Mouse (Mus musculus) kidney, embryonic 14.5 days (tissue): ENCODE measurements around the gene Rangap1. TPM values are rescaled to one million over a fixed set of nuclear protein-coding genes. Genes with fewer than 3 reads are reported as not detected.

Experiments used
- ATAC-seq: fragments of 200-750 bp; cut with Nextera tagmentation; 2 replicates; pipeline ENCODE4 v1.8.0; 2017; ENCODE audit warnings: moderate number of reproducible peaks, mild to moderate bottlenecking, moderate TSS enrichment, moderate library complexity; ENCODE audit not compliant: low FRiP score, low TSS enrichment
- H3K27ac ChIP-seq: fragments of 300-500 bp; sonication (generic); 2 replicates; pipeline ENCODE4 v1.5.1; 2014; ENCODE audit warnings: low read depth, mild to moderate bottlenecking, low read length, moderate library complexity, mixed read lengths
- H3K27me3 ChIP-seq: fragments of 300-500 bp; sonication (generic); 2 replicates; pipeline ENCODE4 v1.6.1; 2014; ENCODE audit warnings: mild to moderate bottlenecking, low read length; ENCODE audit not compliant: control insufficient read depth, insufficient read depth
- H3K36me3 ChIP-seq: fragments of 300-500 bp; sonication (generic); 2 replicates; pipeline ENCODE4 v1.6.1; 2014; ENCODE audit warnings: low read length, mixed read lengths; ENCODE audit not compliant: control insufficient read depth, insufficient read depth
- H3K4me1 ChIP-seq: fragments of 300-500 bp; sonication (generic); 2 replicates; pipeline ENCODE4 v1.6.1; 2014; ENCODE audit warnings: low read length, mixed read lengths; ENCODE audit not compliant: control insufficient read depth, insufficient read depth
- H3K4me2 ChIP-seq: fragments of 300-500 bp; sonication (generic); replicated peaks from 2 replicates; pipeline ENCODE4 v1.6.1; 2014; ENCODE audit warnings: low read depth, mild to moderate bottlenecking, low read length
- H3K4me3 ChIP-seq: fragments of 300-500 bp; sonication (generic); 2 replicates; pipeline ENCODE4 v1.5.1; 2014; ENCODE audit warnings: mild to moderate bottlenecking, low read length
- H3K9ac ChIP-seq: fragments of 300-500 bp; sonication (generic); 2 replicates; pipeline ENCODE4 v1.6.1; 2014; ENCODE audit warnings: low read depth, mild to moderate bottlenecking, low read length, moderate library complexity
- H3K9me3 ChIP-seq: fragments of 300-500 bp; sonication (generic); 2 replicates; pipeline ENCODE4 v1.6.1; 2016; ENCODE audit warnings: low read length; ENCODE audit not compliant: control insufficient read depth
- WGBS: fragments of 180-500 bp; shearing (Covaris S2); extraction: QIAGEN DNeasy Blood & Tissue Kit; methylation state at CpG from one replicate; pipeline ENCODE4 v1.1.7; 2014; 5-methylcytosine and 5-hydroxymethylcytosine counted together
- polyA plus RNA-seq: library from polyadenylated mRNA; unstranded; fragments of >200 nt; fragmentation: Nextera tagmentation; extraction: Ambion mirVana; gene quantifications from 2 replicates; pipeline ENCODE4 v1.2.1, GENCODE M21; 2014

The Rangap1 gene
- polyA plus RNA-seq, 1 experiment from 2014 or later = 100.0 TPM

DNA sequence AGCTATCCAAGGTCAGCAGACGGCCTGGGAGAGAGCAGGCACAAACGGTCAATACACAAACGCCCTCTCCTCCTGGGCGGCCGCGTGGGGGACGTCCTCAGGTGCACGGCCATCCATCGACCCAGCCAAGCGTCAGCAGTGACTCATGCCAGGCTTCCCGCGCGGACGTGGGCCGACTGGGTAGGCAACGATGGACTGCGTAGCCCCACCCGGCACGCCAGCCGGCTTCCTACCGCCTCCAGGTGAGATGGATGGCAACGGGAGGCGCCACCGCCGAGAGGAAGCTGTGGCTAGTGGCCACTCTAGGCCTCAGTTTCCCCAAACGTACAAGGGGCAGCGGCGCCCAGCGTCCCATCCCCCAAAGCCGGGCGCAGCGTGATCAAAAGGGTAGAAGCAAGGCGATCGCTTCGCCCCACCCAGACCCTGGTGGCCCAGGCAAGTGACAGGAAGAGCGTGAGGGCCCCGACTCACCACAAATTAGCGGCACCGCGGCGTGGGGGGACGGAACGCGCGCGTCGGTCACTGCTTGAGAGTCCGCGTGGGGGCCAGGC is 16.0 kb downstream of the Rangap1 start:
- peaks cover 12% of the 10 kb centered on the region for H3K4me1 ChIP-seq
- H3K27me3 ChIP-seq = no peaks in the 10 kb centered on the region
- H3K27ac ChIP-seq = no peak overlapping the region; the same call in 1 of the 2 replicates
- H3K4me2 ChIP-seq = peak overlapping the region; percentile 89
- H3K9ac ChIP-seq = peak overlapping the region; percentile 92
- no peaks in the 10 kb centered on the region for H3K9me3 ChIP-seq
- WGBS = 0% methylated on average over 49 of the region's 49 CpGs
- peaks cover 10% of the 10 kb centered on the region for H3K36me3 ChIP-seq
- peak overlapping the region; percentile 99 for H3K4me3 ChIP-seq
- ATAC-seq = peak; percentile 68

DNA sequence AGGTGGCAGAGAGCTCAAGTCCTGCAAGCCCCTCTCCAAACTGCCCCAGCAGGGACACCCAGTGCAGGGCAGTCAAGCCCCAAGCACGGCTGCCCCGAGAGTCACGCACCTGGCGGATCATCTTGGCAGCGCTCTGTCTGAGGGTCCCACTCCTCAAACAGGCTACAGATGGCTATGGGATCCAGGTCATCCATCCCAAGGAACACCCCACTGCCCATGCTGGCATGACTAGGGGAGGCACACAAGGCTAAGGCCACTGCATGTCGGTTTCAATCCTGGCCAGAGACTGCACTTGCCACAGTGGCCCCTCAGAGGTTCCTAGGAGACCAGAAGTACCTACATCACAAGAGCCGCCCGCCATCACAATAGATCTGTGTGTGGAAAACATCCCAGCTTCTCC is 19.4 kb downstream of the Rangap1 start:
- no peaks in the 10 kb centered on the region for H3K27me3 ChIP-seq
- H3K27ac ChIP-seq = no peak overlapping the region
- H3K4me2 ChIP-seq = no peak overlapping the region
- no peaks in the 10 kb centered on the region for H3K9me3 ChIP-seq
- no peak overlapping the region for H3K4me3 ChIP-seq
- peaks cover 12% of the 10 kb centered on the region for H3K4me1 ChIP-seq
- H3K9ac ChIP-seq = no peak overlapping the region
- ATAC-seq = no peak
- 94% methylated on average over 8 of the region's 8 CpGs for WGBS
- H3K36me3 ChIP-seq = peaks cover 44% of the 10 kb centered on the region

- no peak overlapping the region for H3K27ac ChIP-seq
- H3K36me3 ChIP-seq = peaks cover 67% of the 10 kb centered on the region
Observed at GRCm38 (mm10) chr15:81723653-81724052, 21.7 kb downstream of the Rangap1 start.

DNA sequence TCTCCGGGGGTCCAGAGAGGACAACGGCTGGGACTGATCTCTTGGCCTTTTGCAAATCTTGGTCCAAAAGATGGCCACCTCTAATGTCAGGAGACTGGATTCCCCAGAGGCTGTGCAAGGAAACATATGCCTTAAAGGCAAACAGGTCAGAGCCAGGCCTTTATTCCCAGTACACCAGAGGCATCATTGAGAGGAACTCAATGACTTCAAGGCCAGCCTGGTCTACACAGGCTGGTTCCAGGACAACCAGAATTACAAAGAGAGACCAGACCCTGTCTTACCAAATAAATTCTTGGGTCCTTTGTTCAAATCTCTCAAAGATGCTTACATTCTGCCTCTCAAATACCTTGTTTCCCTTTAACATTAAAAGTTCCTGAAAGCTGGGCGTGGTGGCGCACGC is 23.0 kb downstream of the Rangap1 start:
- Histone ChIP-seq H3K27me3 (no peaks in the 10 kb centered on the region), H3K27ac (no peak overlapping the region), H3K9ac (no peak overlapping the region), H3K36me3 (peaks cover 80% of the 10 kb centered on the region), H3K4me3 (no peak overlapping the region), H3K4me2 (no peak overlapping the region), H3K9me3 (no peaks in the 10 kb centered on the region), H3K4me1 (no peaks in the 10 kb centered on the region)
- WGBS = 98% methylated on average over 5 of the region's 5 CpGs
- no peak for ATAC-seq

More at GRCm38 (mm10) chr15:81723653-81724052, 21.7 kb downstream of the Rangap1 start:
- H3K9me3 ChIP-seq = no peaks in the 10 kb centered on the region
- no peak for ATAC-seq
- WGBS = 94% methylated on average over 11 of the region's 11 CpGs
- no peaks in the 10 kb centered on the region for H3K27me3 ChIP-seq
- no peak overlapping the region for H3K4me2 ChIP-seq
- no peak overlapping the region for H3K9ac ChIP-seq
- H3K4me1 ChIP-seq = peaks cover 11% of the 10 kb centered on the region
- no peak overlapping the region for H3K4me3 ChIP-seq

DNA sequence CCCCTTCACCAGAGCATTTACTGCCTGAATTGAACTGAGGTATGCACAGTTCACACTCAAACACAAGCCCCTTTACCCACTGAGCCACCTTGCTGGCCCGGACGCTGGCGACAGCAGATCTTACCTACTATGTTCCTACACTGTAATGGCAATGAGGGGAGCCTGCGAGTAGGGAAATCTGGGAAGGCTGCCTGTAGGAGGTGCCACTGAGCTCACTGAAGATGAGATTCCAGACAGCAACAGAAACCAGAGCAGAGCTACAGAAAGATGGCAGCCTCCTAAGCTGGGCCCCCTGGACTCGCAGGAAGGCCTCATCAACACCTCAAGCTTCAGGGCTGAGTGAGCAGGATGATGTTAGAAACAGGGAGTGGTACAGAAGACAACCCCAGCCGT is 26.2 kb downstream of the Rangap1 start:
- no peak overlapping the region for H3K27ac ChIP-seq
- WGBS = 87% methylated on average over 6 of the region's 6 CpGs
- H3K4me3 ChIP-seq = no peak overlapping the region
- ATAC-seq = no peak
- peaks cover 94% of the 10 kb centered on the region for H3K36me3 ChIP-seq
- no peak overlapping the region for H3K4me2 ChIP-seq
- no peaks in the 10 kb centered on the region for H3K27me3 ChIP-seq
- no peaks in the 10 kb centered on the region for H3K4me1 ChIP-seq
- H3K9me3 ChIP-seq = no peaks in the 10 kb centered on the region
- H3K9ac ChIP-seq = no peak overlapping the region

DNA sequence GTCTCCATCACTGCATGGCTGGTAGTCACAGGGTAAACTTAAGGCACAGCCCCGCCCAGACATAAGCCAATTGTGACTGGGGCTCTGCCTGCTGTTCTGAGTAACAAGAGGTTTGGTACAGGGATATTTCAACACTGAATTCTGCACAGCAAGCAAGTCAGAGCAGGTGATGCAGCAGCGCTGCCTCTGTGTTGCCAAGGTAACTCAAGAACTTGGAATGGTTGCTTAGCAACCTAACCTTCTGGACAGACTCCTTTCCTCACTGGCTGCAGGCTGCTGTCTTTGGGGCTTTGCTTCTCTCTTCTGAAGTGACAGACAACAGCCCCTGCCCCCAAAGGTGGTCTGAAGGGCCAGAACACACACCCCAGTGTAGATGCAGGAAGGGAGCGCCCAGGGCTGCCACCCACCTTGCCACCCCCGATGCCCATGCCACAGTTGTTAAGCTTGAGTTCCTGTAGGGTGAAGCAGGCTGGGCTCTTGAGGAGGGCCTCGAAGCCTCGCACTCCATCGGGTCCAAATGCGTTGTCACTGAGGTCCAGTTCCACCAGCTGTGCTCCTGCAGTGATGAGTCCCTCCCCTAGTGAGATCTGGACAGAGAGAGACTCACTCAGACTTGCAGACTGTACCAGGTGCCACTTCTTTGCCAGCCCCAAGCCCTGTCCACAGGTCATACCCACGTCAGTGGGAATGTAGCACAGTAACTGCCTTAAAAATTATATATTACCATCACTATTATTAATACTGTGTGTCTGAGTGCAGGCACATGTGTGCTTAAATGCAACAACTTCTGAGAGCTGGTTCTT is 26.8 kb downstream of the Rangap1 start:
- WGBS = 89% methylated on average over 9 of the region's 9 CpGs

DNA sequence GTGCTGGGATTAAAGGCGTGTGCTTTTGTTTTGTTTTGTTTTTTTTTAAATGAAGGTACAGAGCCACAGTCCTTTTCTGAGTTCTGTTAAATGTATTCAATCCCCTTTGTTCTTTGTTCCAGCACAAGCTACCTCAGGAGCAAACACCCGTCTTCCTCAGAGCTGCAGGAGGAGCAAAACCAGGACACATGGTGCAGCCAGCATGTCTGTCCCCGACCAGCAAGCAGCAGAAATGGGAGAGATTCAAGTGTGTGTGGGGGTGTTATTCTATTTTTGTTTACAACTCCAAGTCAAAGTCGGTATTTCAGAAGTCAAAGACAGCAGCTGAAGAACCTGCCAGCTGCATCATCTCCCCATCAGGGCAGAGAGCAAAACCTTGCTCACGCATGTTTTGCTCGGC is 31.6 kb downstream of the Rangap1 start:
- no peaks in the 10 kb centered on the region for H3K9me3 ChIP-seq
- H3K9ac ChIP-seq = no peak overlapping the region
- H3K4me2 ChIP-seq = no peak overlapping the region
- H3K4me1 ChIP-seq = no peaks in the 10 kb centered on the region
- H3K36me3 ChIP-seq = peaks cover 91% of the 10 kb centered on the region
- no peak overlapping the region for H3K27ac ChIP-seq
- no peak overlapping the region for H3K4me3 ChIP-seq
- ATAC-seq = no peak
- 83% methylated on average over 6 of the region's 6 CpGs for WGBS
- H3K27me3 ChIP-seq = no peaks in the 10 kb centered on the region

More for the DNA sequence above, 26.8 kb downstream of the Rangap1 start:
- H3K4me1 ChIP-seq = no peaks in the 10 kb centered on the region
- H3K9ac ChIP-seq = no peak overlapping the region
- ATAC-seq = no peak
- no peaks in the 10 kb centered on the region for H3K9me3 ChIP-seq
- no peak overlapping the region for H3K27ac ChIP-seq
- no peak overlapping the region for H3K4me3 ChIP-seq
- no peaks in the 10 kb centered on the region for H3K27me3 ChIP-seq
- H3K4me2 ChIP-seq = no peak overlapping the region
- H3K36me3 ChIP-seq = peaks cover 93% of the 10 kb centered on the region

GRCm38 (mm10) chr15:81710801-81711200 is 34.5 kb downstream of the Rangap1 start:
- Histone ChIP-seq H3K27me3 (no peaks in the 10 kb centered on the region), H3K9ac (no peak overlapping the region), H3K36me3 (peaks cover 87% of the 10 kb centered on the region), H3K27ac (no peak overlapping the region), H3K4me1 (no peaks in the 10 kb centered on the region), H3K4me2 (no peak overlapping the region), H3K9me3 (no peaks in the 10 kb centered on the region), H3K4me3 (no peak overlapping the region)
- ATAC-seq = no peak
- 76% methylated on average over 4 of the region's 4 CpGs for WGBS

DNA sequence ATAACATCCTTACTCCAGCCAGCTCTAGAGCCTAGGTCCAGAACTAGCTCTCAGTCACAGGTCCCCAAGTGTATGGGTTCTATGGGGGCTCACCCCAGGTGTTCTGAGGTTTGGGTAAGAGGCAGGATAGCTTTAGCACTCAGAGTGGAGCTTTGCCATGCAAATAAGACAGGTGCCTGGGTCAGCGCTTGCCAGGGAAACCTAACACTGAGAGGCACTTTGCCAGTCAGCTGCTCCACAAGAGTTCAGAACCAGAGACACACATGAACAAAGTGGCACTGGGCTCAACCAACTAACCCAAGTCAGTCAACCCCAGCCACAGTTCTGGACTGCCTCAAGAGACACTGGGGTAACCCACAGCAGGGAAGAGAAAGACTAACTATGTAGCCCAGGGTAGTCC is 35.6 kb downstream of the Rangap1 start:
- Histone ChIP-seq H3K9ac (no peak overlapping the region), H3K4me1 (no peaks in the 10 kb centered on the region), H3K4me2 (no peak overlapping the region), H3K9me3 (no peaks in the 10 kb centered on the region), H3K36me3 (peaks cover 87% of the 10 kb centered on the region), H3K27ac (no peak overlapping the region), H3K4me3 (no peak overlapping the region), H3K27me3 (no peaks in the 10 kb centered on the region)
- ATAC-seq = no peak
- 100% methylated on average over 1 of the region's 1 CpGs for WGBS
